Mouse (Mus musculus) embryonic fibroblast, embryonic 13.5 days (primary cell): ENCODE results near the gene Map2k6.

Experiments
- CTCF ChIP-seq: IDR thresholded peaks from 2 replicates; pipeline ENCODE4 v1.5.1; 2011; ENCODE audit warnings: mild to moderate bottlenecking, control low read depth, low read length, moderate library complexity, borderline replicate concordance; ENCODE audit not compliant: insufficient read depth
- POLR2A ChIP-seq: IDR thresholded peaks from 2 replicates; pipeline ENCODE4 v1.6.1; 2011; ENCODE audit warnings: low read depth, mild to moderate bottlenecking, control low read depth, low read length, moderate library complexity

- TF ChIP-seq CTCF (no peak), POLR2A (no peak)
Observed at GRCm38 (mm10) chr11:110471362-110471761, 72.4 kb downstream of the Map2k6 start.
